Mouse (Mus musculus): ENCODE results near the gene Spats2l. TPM values are rescaled to one million over a fixed set of nuclear protein-coding genes. Genes with fewer than 3 reads are reported as not detected.
A peak's percentile ranks its signal among the peaks of the same experiment; 100 is the strongest.

The Spats2l gene
- total and polyA plus RNA-seq, 3 experiments = 0.09 to 0.77 (median 0.34) TPM

DNA sequence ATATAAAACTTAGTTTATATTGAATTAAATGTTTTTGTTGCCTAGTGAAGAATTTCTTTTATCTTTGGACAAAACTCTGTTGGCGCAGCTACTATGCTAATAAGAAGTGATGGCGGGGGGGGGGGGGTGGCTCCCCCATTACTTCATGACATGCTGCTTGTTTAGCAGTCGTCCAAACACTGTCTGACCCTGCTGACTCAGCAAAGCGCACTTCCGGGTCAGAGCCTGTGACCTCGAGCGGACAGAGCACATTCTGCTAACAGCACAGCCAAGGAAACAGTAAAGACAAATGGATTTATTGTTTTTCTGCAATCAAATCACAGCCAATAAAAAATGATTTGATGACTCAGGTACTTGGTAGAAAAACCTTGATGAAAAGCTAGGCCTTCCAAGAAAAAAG is 61.2 kb downstream of the Spats2l start:
- Histone ChIP-seq H3K4me1 (ENCODE audit: control insufficient read depth in 1 of 2, insufficient read depth in 2 of 2) (peaks cover 11 to 26% of the 10 kb centered on the region in 2 experiments), H3K4me2 (ENCODE audit: insufficient read depth, low read depth, poor library complexity, severe bottlenecking) (no peak overlapping the region), H3K9me3 (replicated peaks; ENCODE audit: low read length) (no peaks in the 10 kb centered on the region), H3K27me3 (replicated peaks) (no peaks in the 10 kb centered on the region), H3K36me3 (replicated peaks in 1 of 2; ENCODE audit: control insufficient read depth in 1 of 2, insufficient read depth in 1 of 2, low read length in 1 of 2) (no peaks in the 10 kb centered on the region), H3K27ac (ENCODE audit: insufficient read depth, low read depth) (no peak overlapping the region), H3K4me3 (replicated peaks in 1 of 3; ENCODE audit: low read depth in 2 of 3, low read length in 2 of 3, poor library complexity in 1 of 3) (no peak overlapping the region), H3K9ac (ENCODE audit: insufficient read depth, low read depth) (no peak overlapping the region), H3K79me2 (replicated peaks; ENCODE audit: control insufficient read depth, extremely low read depth, insufficient read depth, poor library complexity, severe bottlenecking) (no peaks in the 10 kb centered on the region)
- no peak for TF ChIP-seq TBP (conservative IDR thresholded peaks at IDR 0.05; ENCODE audit: low read depth, low read length)
- TF ChIP-seq NRF1 (IDR thresholded peaks at IDR 0.05; ENCODE audit: low read depth, low read length) = no peak
- no peak for TF ChIP-seq ZC3H11A (IDR thresholded peaks at IDR 0.05; ENCODE audit: low read depth, low read length)
- peak; percentile 91 for TF ChIP-seq MAFK (IDR thresholded peaks at IDR 0.05; ENCODE audit: insufficient replicate concordance, low read length)
- TF ChIP-seq TCF12 (IDR thresholded peaks at IDR 0.05; ENCODE audit: low read depth, low read length) = no peak
- in situ Hi-C loops (cut with MboI; ENCODE audit: low pct_ligation_motif_present, low pct_unique_long_range_greater_than_20kb, low sequenced_read_pairs) = no loop called here
- dilution Hi-C loops (cut with MboI; ENCODE audit: extremely low pct_ligation_motif_present, extremely low pct_unique_long_range_greater_than_20kb, low sequenced_read_pairs) = no loop called here
- DNase-seq (ENCODE audit: extremely low read depth) = no peak

DNA sequence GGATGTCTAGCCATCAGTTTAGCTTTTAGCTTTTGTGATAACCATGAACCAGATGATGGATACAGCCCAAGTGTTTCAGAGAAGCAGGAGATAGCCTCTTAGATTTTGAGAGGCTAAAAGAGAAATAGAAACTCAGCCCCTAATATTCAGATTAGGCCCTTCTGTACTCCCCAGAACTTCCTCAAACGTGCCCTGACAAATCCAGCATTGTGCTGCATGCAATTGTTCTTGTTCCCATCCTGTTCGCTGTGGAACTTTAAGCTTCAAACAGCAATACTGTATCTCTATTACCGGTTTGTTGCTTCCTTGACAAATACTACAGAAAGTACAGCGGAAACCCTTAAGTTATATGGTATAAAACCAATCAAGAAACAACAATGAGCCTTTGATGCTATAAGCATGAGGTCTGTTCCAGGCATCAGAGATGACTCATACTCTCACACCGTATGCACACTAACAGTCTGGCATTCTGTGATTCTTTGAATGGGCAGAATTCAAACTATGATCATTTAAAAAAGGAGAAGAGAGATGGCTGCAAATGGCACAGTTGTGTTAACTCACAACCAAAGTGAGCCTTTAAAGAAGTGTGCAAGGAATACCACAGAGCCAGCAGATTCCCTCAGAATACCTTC is 62.8 kb downstream of the Spats2l start:
- Histone ChIP-seq H3K4me1 (ENCODE audit: control insufficient read depth in 1 of 2, insufficient read depth in 2 of 2) (peaks cover 14 to 38% of the 10 kb centered on the region in 2 experiments), H3K36me3 (replicated peaks in 1 of 2; ENCODE audit: control insufficient read depth in 1 of 2, insufficient read depth in 1 of 2, low read length in 1 of 2) (no peaks in the 10 kb centered on the region), H3K9me3 (replicated peaks; ENCODE audit: low read length) (no peaks in the 10 kb centered on the region), H3K9ac (ENCODE audit: insufficient read depth, low read depth) (no peak overlapping the region), H3K4me2 (ENCODE audit: insufficient read depth, low read depth, poor library complexity, severe bottlenecking) (no peak overlapping the region; the same call in 1 of the 2 replicates), H3K27me3 (replicated peaks) (no peaks in the 10 kb centered on the region), H3K4me3 (replicated peaks in 1 of 3; ENCODE audit: low read depth in 2 of 3, low read length in 2 of 3, poor library complexity in 1 of 3) (no peak overlapping the region), H3K79me2 (replicated peaks; ENCODE audit: control insufficient read depth, extremely low read depth, insufficient read depth, poor library complexity, severe bottlenecking) (no peaks in the 10 kb centered on the region), H3K27ac (ENCODE audit: insufficient read depth, low read depth) (peak overlapping the region; percentile 52; the same call in 1 of the 2 replicates)
- peak; percentile 27 for DNase-seq (ENCODE audit: extremely low read depth)
- dilution Hi-C loops (cut with MboI; ENCODE audit: extremely low pct_ligation_motif_present, extremely low pct_unique_long_range_greater_than_20kb, low sequenced_read_pairs) = no loop called here
- in situ Hi-C loops (cut with MboI; ENCODE audit: low pct_ligation_motif_present, low pct_unique_long_range_greater_than_20kb, low sequenced_read_pairs) = no loop called here
- 0 out of 2 replicates have a peak, but pooled peaks have one; percentile 16 for TF ChIP-seq ELF1 (IDR thresholded peaks at IDR 0.05; ENCODE audit: low read depth, low read length)
- TF ChIP-seq ZNF384 (IDR thresholded peaks at IDR 0.05; ENCODE audit: low read depth, low read length) = no peak
- TF ChIP-seq UBTF (IDR thresholded peaks at IDR 0.05; ENCODE audit: low read depth, low read length) = no peak
- TF ChIP-seq POLR2A (IDR thresholded peaks at IDR 0.05; ENCODE audit: low read depth, low read length) = no peak
- no peak for TF ChIP-seq JUND (conservative IDR thresholded peaks at IDR 0.05; ENCODE audit: low read depth, low read length)
- no peak for TF ChIP-seq ZKSCAN1 (IDR thresholded peaks at IDR 0.05; ENCODE audit: borderline replicate concordance, low read depth, low read length)
- no peak for TF ChIP-seq USF2 (conservative IDR thresholded peaks at IDR 0.05; ENCODE audit: low read depth, low read length)
- TF ChIP-seq MYC (IDR thresholded peaks at IDR 0.05; ENCODE audit: low read depth, low read length) = peak; percentile 67; the same call in 1 of the 2 replicates
- no peak for TF ChIP-seq CTCF (conservative IDR thresholded peaks at IDR 0.05 in 1 of 2, IDR thresholded peaks at IDR 0.05 in 1 of 2; ENCODE audit: low read depth in 2 of 2, low read length in 2 of 2)
- peak; percentile 38 for TF ChIP-seq EP300 (IDR thresholded peaks at IDR 0.05; ENCODE audit: low read length)
- TF ChIP-seq MAZ (IDR thresholded peaks at IDR 0.05; ENCODE audit: low read depth, low read length) = no peak
- no peak for TF ChIP-seq USF1 (IDR thresholded peaks at IDR 0.05; ENCODE audit: low read depth, low read length)
- TF ChIP-seq SIN3A (IDR thresholded peaks at IDR 0.05; ENCODE audit: low read length) = no peak
- TF ChIP-seq MXI1 (IDR thresholded peaks at IDR 0.05; ENCODE audit: low read depth, low read length) = no peak
- TF ChIP-seq ZC3H11A (IDR thresholded peaks at IDR 0.05; ENCODE audit: low read depth, low read length) = no peak
- no peak for TF ChIP-seq CHD2 (IDR thresholded peaks at IDR 0.05; ENCODE audit: low read length)
- TF ChIP-seq TBP (conservative IDR thresholded peaks at IDR 0.05; ENCODE audit: low read depth, low read length) = 0 out of 2 replicates have a peak, but pooled peaks have one; percentile 34
- TF ChIP-seq ZMIZ1 (IDR thresholded peaks at IDR 0.05; ENCODE audit: low read depth, low read length) = no peak
- TF ChIP-seq JUN (IDR thresholded peaks at IDR 0.05; ENCODE audit: insufficient read depth, low read depth, low read length) = peak; percentile 31
- peak; percentile 17; the same call in 1 of the 2 replicates for TF ChIP-seq MEF2A (IDR thresholded peaks at IDR 0.05; ENCODE audit: borderline replicate concordance, low read depth, low read length)
- TF ChIP-seq TCF12 (IDR thresholded peaks at IDR 0.05; ENCODE audit: low read depth, low read length) = no peak
- TF ChIP-seq MAX (IDR thresholded peaks at IDR 0.05; ENCODE audit: low read length) = peak; percentile 54
- TF ChIP-seq ETS1 (conservative IDR thresholded peaks at IDR 0.05; ENCODE audit: low read depth, low read length) = no peak; the same call in 1 of the 2 replicates
- no peak for TF ChIP-seq GABPA (IDR thresholded peaks at IDR 0.05; ENCODE audit: insufficient replicate concordance, low read depth, low read length)
- no peak for TF ChIP-seq MAFK (IDR thresholded peaks at IDR 0.05; ENCODE audit: insufficient replicate concordance, low read length)
- no peak for TF ChIP-seq RCOR1 (conservative IDR thresholded peaks at IDR 0.05; ENCODE audit: low read depth, low read length)
- no peak for TF ChIP-seq NRF1 (IDR thresholded peaks at IDR 0.05; ENCODE audit: low read depth, low read length)
- TF ChIP-seq E2F4 (IDR thresholded peaks at IDR 0.05; ENCODE audit: insufficient replicate concordance, low read depth, low read length) = no peak
- TF ChIP-seq BHLHE40 (IDR thresholded peaks at IDR 0.05; ENCODE audit: low read depth, low read length) = peak; percentile 85
- TF ChIP-seq CHD1 (IDR thresholded peaks at IDR 0.05; ENCODE audit: low read depth, low read length) = peak; percentile 67; the same call in 1 of the 2 replicates
- TF ChIP-seq IRF4 (IDR thresholded peaks at IDR 0.05; ENCODE audit: low read depth, low read length) = 0 out of 2 replicates have a peak, but pooled peaks have one; percentile 18

Measured in CH12.LX (cell line).